Mouse (Mus musculus) intestine, embryonic 14.5 days (tissue): ENCODE results near the gene Rbm39. TPM values are rescaled to one million over a fixed set of nuclear protein-coding genes. Genes with fewer than 3 reads are reported as not detected.

Experiments
- ATAC-seq: fragments of 200-750 bp; cut with Nextera tagmentation; replicated peaks from 2 replicates; pipeline ENCODE4 v1.8.0; 2017; ENCODE audit warnings: low read depth, moderate number of reproducible peaks, moderate TSS enrichment, moderate library complexity; ENCODE audit not compliant: low FRiP score, low TSS enrichment
- DNase-seq: peaks from one replicate; pipeline ENCODE4 v3.0.0-alpha.2; 2018; ENCODE audit warnings: low spot score
- H3K27ac ChIP-seq: fragments of 300-500 bp; sonication (generic); 2 replicates; pipeline ENCODE4 v1.5.1; 2014; ENCODE audit warnings: low read depth, mild to moderate bottlenecking, control low read depth
- H3K27me3 ChIP-seq: fragments of 300-500 bp; sonication (generic); replicated peaks from 2 replicates; pipeline ENCODE4 v1.6.1; 2014; ENCODE audit warnings: low read length, control low read depth; ENCODE audit not compliant: control insufficient read depth, insufficient read depth
- H3K36me3 ChIP-seq: fragments of 300-500 bp; sonication (generic); 2 replicates; pipeline ENCODE4 v1.6.1; 2014; ENCODE audit warnings: low read length, control low read depth; ENCODE audit not compliant: control insufficient read depth, insufficient read depth
- H3K4me1 ChIP-seq: fragments of 300-500 bp; sonication (generic); replicated peaks from 2 replicates; pipeline ENCODE4 v1.6.1; 2014; ENCODE audit warnings: low read length, control low read depth, mixed read lengths; ENCODE audit not compliant: control insufficient read depth, insufficient read depth
- H3K4me2 ChIP-seq: fragments of 300-500 bp; sonication (generic); 2 replicates; pipeline ENCODE4 v1.6.1; 2014; ENCODE audit warnings: low read length
- H3K4me3 ChIP-seq: fragments of 300-500 bp; sonication (generic); 2 replicates; pipeline ENCODE4 v1.5.1; 2014; ENCODE audit warnings: low read depth, low read length, control low read depth, mixed read lengths
- H3K9ac ChIP-seq: fragments of 300-500 bp; sonication (generic); 2 replicates; pipeline ENCODE4 v1.6.1; 2014; ENCODE audit warnings: mild to moderate bottlenecking, low read length
- H3K9me3 ChIP-seq: fragments of 300-500 bp; sonication (generic); 2 replicates; pipeline ENCODE4 v1.6.1; 2016; ENCODE audit warnings: low read length, control low read depth; ENCODE audit not compliant: control insufficient read depth
- WGBS: fragments of 180-500 bp; shearing (Covaris S2); extraction: QIAGEN DNeasy Blood & Tissue Kit; methylation state at CpG from one replicate; pipeline ENCODE4 v1.1.7; 2014; 5-methylcytosine and 5-hydroxymethylcytosine counted together
- polyA plus RNA-seq: library from polyadenylated mRNA; unstranded; fragments of >200 nt; fragmentation: Nextera tagmentation; extraction: Ambion mirVana; gene quantifications from 2 replicates; pipeline ENCODE4 v1.2.1, GENCODE M21; 2014

Gene Rbm39
- polyA plus RNA-seq, 1 experiment from 2014 or later: 622 TPM

GRCm38 (mm10) chr2:156110627-156111357 lies 69.2 kb downstream of the Rbm39 start:
- Histone ChIP-seq H3K9ac (peak overlapping the region; percentile 97), H3K4me3 (peak overlapping the region; percentile 97), H3K4me2 (peak overlapping the region; percentile 83), H3K27me3 (no peaks in the 10 kb centered on the region), H3K36me3 (peaks cover 12% of the 10 kb centered on the region), H3K27ac (peak overlapping the region; percentile 92), H3K4me1 (peaks cover 9% of the 10 kb centered on the region), H3K9me3 (no peaks in the 10 kb centered on the region)
- ATAC-seq (peak; percentile 67), DNase-seq (no peak)
- under 1% methylated on average over 16 of the region's 16 CpGs for WGBS

Other genes with a start within 250 kb of the Rbm39 start
- 64.0 and 64.9 TPM in 2 replicates for gene Uqcc1, start 249.9 kb downstream of the Rbm39 start, polyA plus RNA-seq
- gene Gm15557, start 239.5 kb downstream of the Rbm39 start, polyA plus RNA-seq: not detected in 2 replicates
- gene Gdf5, start 234.9 kb downstream of the Rbm39 start, polyA plus RNA-seq: 0.81 and 1.8 TPM in 2 replicates
- gene Cep250, start 223.8 kb downstream of the Rbm39 start, polyA plus RNA-seq: 21.5 and 22.8 TPM in 2 replicates
- gene 6430550D23Rik, start 172.3 kb downstream of the Rbm39 start, polyA plus RNA-seq: 1.4 and 2.5 TPM in 2 replicates
- 232 and 255 TPM in 2 replicates for gene Ergic3, start 172.2 kb downstream of the Rbm39 start, polyA plus RNA-seq
- gene Fer1l4, start 127.3 kb downstream of the Rbm39 start, polyA plus RNA-seq: 0.05 and 0.17 TPM in 2 replicates
- 3.0 and 4.0 TPM in 2 replicates for gene Spag4, start 115.1 kb downstream of the Rbm39 start, polyA plus RNA-seq
- 46.2 and 50.3 TPM in 2 replicates for gene Cpne1, start 68.3 kb downstream of the Rbm39 start, polyA plus RNA-seq
- 29.1 and 31.6 TPM in 2 replicates for gene Rbm12, start 68.3 kb downstream of the Rbm39 start, polyA plus RNA-seq
- gene Gm28036, start 53.1 kb downstream of the Rbm39 start, polyA plus RNA-seq: 13.3 and 13.6 TPM in 2 replicates
- gene Romo1, start 36.2 kb downstream of the Rbm39 start, polyA plus RNA-seq: 427 and 467 TPM in 2 replicates
- gene Nfs1, start 36.1 kb downstream of the Rbm39 start, polyA plus RNA-seq: 51.1 and 52.8 TPM in 2 replicates
- 72.4 and 76.1 TPM in 2 replicates for gene Phf20, start 16.2 kb upstream of the Rbm39 start, polyA plus RNA-seq
- gene Cnbd2, start 132.1 kb upstream of the Rbm39 start, polyA plus RNA-seq: 3.3 and 4.2 TPM in 2 replicates
- 55.2 and 66.7 TPM in 2 replicates for gene Scand1, start 132.5 kb upstream of the Rbm39 start, polyA plus RNA-seq
- 4.2 and 4.4 TPM in 2 replicates for gene Epb41l1, start 240.7 kb upstream of the Rbm39 start, polyA plus RNA-seq